Mouse (Mus musculus): ENCODE measurements around the gene Vmn2r97. TPM values are rescaled to one million over a fixed set of nuclear protein-coding genes. Genes with fewer than 3 reads are reported as not detected.
A peak's percentile ranks its signal among the peaks of the same experiment; 100 is the strongest.
"Not testable (repeated sequence)": the region's sequence is repeated elsewhere in the genome, so short reads cannot be mapped to it uniquely, and the experiment has no call there.

The Vmn2r97 gene
- polyA plus RNA-seq (2014; fragmentation: Nextera tagmentation; extraction: Ambion mirVana), result not detected in 2 replicates

DNA sequence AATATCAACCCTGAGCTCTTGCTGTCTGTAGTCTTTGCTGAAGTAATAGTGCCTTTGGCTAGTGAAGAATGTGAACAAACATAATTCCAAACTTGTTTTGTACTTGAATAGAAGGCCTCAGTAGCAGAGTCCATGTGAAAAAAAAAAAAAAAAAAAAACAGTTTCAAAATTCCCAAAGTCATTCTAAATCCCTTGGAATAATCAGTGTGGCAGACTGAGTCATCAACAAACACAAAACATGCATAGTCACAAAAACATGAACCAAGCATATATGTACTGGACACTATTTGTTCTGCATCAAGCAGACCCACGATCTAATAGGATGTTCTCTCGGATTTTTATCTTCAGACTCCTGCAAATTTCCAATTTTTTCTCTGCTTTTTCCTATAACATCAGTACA lies at the start of gene Vmn2r97:
Vmn2r97 (plus strand) TSS at position 301 of the 400 bp plus-strand sequence.
- DNase-seq (ENCODE audit: low spot score); H3K4me2 ChIP-seq (ENCODE audit: low read depth); H3K9ac ChIP-seq (ENCODE audit: low read length); H3K36me3 ChIP-seq (ENCODE audit: control insufficient read depth, insufficient read depth, low read length); H3K4me1 ChIP-seq (ENCODE audit: control insufficient read depth, insufficient read depth, low read length); H3K4me3 ChIP-seq (ENCODE audit: low read depth, low read length); ATAC-seq (ENCODE audit: insufficient read depth, low FRiP score, low TSS enrichment); H3K9me3 ChIP-seq (ENCODE audit: control insufficient read depth, low read length); H3K27me3 ChIP-seq (ENCODE audit: control insufficient read depth, insufficient read depth, low read length); H3K27ac ChIP-seq (ENCODE audit: low read depth, low read length): not testable (repeated sequence)
- 70% methylated on average over 2 of the region's 2 CpGs for WGBS

- peak; percentile 51 for DNase-seq (ENCODE audit: low spot score)
- not testable (repeated sequence) for H3K9me3 ChIP-seq (ENCODE audit: control insufficient read depth, low read length); H3K4me2 ChIP-seq (ENCODE audit: low read depth); H3K4me3 ChIP-seq (ENCODE audit: low read depth, low read length); H3K4me1 ChIP-seq (ENCODE audit: control insufficient read depth, insufficient read depth, low read length); H3K27ac ChIP-seq (ENCODE audit: low read depth, low read length); ATAC-seq (ENCODE audit: insufficient read depth, low FRiP score, low TSS enrichment); H3K36me3 ChIP-seq (ENCODE audit: control insufficient read depth, insufficient read depth, low read length); H3K9ac ChIP-seq (ENCODE audit: low read length); H3K27me3 ChIP-seq (ENCODE audit: control insufficient read depth, insufficient read depth, low read length)
- 80% methylated on average over 1 of the region's 2 CpGs for WGBS
Measured at GRCm38 (mm10) chr17:18882436-18882835, 31.7 kb upstream of the Vmn2r97 start.

GRCm38 (mm10) chr17:18889745-18890329 lies 24.3 kb upstream of the Vmn2r97 start:
- Histone ChIP-seq H3K4me3 (ENCODE audit: low read depth, low read length) (no peak overlapping the region), H3K36me3 (ENCODE audit: control insufficient read depth, insufficient read depth, low read length) (no peaks in the 10 kb centered on the region), H3K4me2 (ENCODE audit: low read depth) (no peak overlapping the region), H3K27ac (ENCODE audit: low read depth, low read length) (no peak overlapping the region), H3K4me1 (ENCODE audit: control insufficient read depth, insufficient read depth, low read length) (no peaks in the 10 kb centered on the region), H3K27me3 (ENCODE audit: control insufficient read depth, insufficient read depth, low read length) (no peaks in the 10 kb centered on the region), H3K9ac (ENCODE audit: low read length) (no peak overlapping the region), H3K9me3 (ENCODE audit: control insufficient read depth, low read length) (no peaks in the 10 kb centered on the region)
- WGBS, result 86% methylated on average over 6 of the region's 6 CpGs
- DNase-seq (ENCODE audit: low spot score) (no peak), ATAC-seq (ENCODE audit: insufficient read depth, low FRiP score, low TSS enrichment) (no peak)

DNA sequence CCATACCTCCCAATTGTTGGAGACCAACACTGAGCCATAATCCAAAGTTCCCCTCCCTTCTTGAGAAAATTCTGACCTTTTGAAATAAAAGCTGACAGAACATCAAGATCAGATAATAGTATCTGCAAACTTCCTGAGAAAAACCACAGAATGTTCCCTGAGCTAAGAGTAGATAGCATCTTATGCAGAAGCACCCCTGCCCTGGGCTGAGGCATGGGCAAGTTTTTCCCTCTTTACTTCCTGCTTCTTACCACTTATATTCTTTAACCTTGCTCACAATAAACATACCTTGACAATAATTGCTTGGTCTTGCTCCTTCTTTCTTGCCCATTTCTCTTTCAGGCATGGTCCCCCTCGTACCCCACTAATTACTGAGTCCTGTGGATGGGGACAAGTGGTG lies 43.7 kb downstream of the Vmn2r97 start:
- H3K27me3 ChIP-seq (ENCODE audit: control insufficient read depth, insufficient read depth, low read length); ATAC-seq (ENCODE audit: insufficient read depth, low FRiP score, low TSS enrichment); H3K36me3 ChIP-seq (ENCODE audit: control insufficient read depth, insufficient read depth, low read length); H3K4me2 ChIP-seq (ENCODE audit: low read depth); H3K9me3 ChIP-seq (ENCODE audit: control insufficient read depth, low read length); H3K27ac ChIP-seq (ENCODE audit: low read depth, low read length); H3K9ac ChIP-seq (ENCODE audit: low read length); H3K4me3 ChIP-seq (ENCODE audit: low read depth, low read length); H3K4me1 ChIP-seq (ENCODE audit: control insufficient read depth, insufficient read depth, low read length); DNase-seq (ENCODE audit: low spot score): not testable (repeated sequence)
- 91% methylated on average over 1 of the region's 1 CpGs for WGBS

DNA sequence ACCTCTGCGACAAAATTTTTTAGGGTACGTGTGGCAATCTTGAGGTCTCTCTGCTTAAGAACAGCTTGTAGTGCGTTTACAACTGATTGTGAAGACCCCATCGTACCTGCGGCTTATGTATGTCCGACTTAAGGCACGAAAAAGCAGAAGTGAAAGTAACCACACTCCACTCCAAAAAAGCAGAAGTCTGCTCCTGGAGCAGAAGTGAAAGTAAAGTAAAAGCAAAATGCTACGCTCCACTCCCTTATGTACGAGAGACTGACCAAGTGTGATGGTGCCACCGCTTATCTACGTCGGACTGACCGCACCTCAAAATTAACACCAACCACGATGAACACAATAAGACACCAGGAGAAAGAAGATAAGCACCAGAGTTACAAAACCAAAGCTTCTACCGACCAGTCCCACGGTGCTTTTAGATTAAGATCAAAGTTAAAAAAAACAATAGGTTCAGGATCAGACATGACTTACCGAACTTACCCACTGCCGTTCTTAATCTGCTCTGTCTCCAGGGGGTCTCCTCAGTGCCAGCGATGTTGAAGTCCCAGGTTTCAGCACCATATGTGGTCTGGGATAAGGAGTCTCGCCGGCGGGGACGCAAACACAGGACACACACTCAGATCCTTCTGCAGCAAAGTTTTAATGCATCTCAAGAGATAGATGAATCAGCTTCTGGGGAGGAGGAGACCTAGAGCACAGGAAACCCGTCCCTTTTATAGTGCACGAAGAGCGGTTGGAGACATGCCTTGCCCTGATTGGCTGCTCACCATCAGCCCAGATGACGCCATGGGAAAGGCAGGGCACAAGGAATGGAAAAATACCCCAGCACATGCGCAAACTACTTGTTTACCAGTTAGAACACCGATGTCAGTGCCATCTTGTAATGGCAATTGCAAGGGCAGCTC lies 54.5 kb downstream of the Vmn2r97 start:
- H3K27me3 ChIP-seq (ENCODE audit: control insufficient read depth, insufficient read depth, low read length), result no peaks in the 10 kb centered on the region
- no peak overlapping the region for H3K9ac ChIP-seq (ENCODE audit: low read length)
- 93% methylated on average over 29 of the region's 29 CpGs for WGBS
- DNase-seq (ENCODE audit: low spot score), result no peak
- H3K36me3 ChIP-seq (ENCODE audit: control insufficient read depth, insufficient read depth, low read length), result no peaks in the 10 kb centered on the region
- ATAC-seq (ENCODE audit: insufficient read depth, low FRiP score, low TSS enrichment), result no peak
- H3K4me1 ChIP-seq (ENCODE audit: control insufficient read depth, insufficient read depth, low read length), result no peaks in the 10 kb centered on the region
- no peaks in the 10 kb centered on the region; the same call in 1 of the 2 replicates for H3K9me3 ChIP-seq (ENCODE audit: control insufficient read depth, low read length)
- H3K27ac ChIP-seq (ENCODE audit: low read depth, low read length), result no peak overlapping the region
- no peak overlapping the region for H3K4me2 ChIP-seq (ENCODE audit: low read depth)
- no peak overlapping the region for H3K4me3 ChIP-seq (ENCODE audit: low read depth, low read length)

Other genes starting within 250 kb of the Vmn2r97 start
- gene Vmn2r98, start 139.2 kb downstream of the Vmn2r97 start, polyA plus RNA-seq (2014; fragmentation: Nextera tagmentation; extraction: Ambion mirVana), result not detected in 2 replicates